10 mouse cellular contexts compared by ENCODE assay signal in genomic region chr9:56497181-56497864, GRCm38 (mm10).
DNase-seq lines count a peak whose midpoint lies in the region; ATAC-seq and TF ChIP-seq lines count a peak whose summit lies in the region.
"Had no signal": no experiment of that assay in that cellular context is flagged by ENCODE, and none has a peak within 500 bp of the region (broad histone marks: within the 10 kb centered on the region; RNA-seq: fewer than 3 reads in every experiment).

No protein-coding gene starts in this region.

- H3K9me3 ChIP-seq in forebrain, postnatal 0 days (ENCODE audit: low read length): no peaks in the 10 kb centered on the region
- no peaks in the 10 kb centered on the region for H3K9me3 ChIP-seq in forebrain, embryonic 12.5 days
- no peaks in the 10 kb centered on the region for H3K9me3 ChIP-seq in heart, embryonic 13.5 days
- no peaks in the 10 kb centered on the region for H3K9me3 ChIP-seq in lung, embryonic 16.5 days (ENCODE audit: control insufficient read depth, low read length)
- H3K9me3 ChIP-seq: G1E had no signal

- H3K9ac ChIP-seq in forebrain, postnatal 0 days: no peak overlapping the region
- H3K9ac ChIP-seq in forebrain, embryonic 12.5 days: no peak overlapping the region
- H3K9ac ChIP-seq in heart, embryonic 13.5 days: peak overlapping the region; percentile 69
- H3K9ac ChIP-seq in lung, embryonic 16.5 days (ENCODE audit: low read length): no peak overlapping the region

- 0 out of 2 replicates have a peak overlapping the region, but pooled peaks have one; percentile 16 for H3K27ac ChIP-seq in forebrain, postnatal 0 days (ENCODE audit: low read depth, low read length)
- no peak overlapping the region for H3K27ac ChIP-seq in forebrain, embryonic 12.5 days
- H3K27ac ChIP-seq in heart, embryonic 13.5 days (replicated peaks): peak overlapping the region; percentile 92
- peak overlapping the region; percentile 79 for H3K27ac ChIP-seq in lung, embryonic 16.5 days (ENCODE audit: low read length)
- H3K27ac ChIP-seq: macrophage had no signal

- H3K27me3 ChIP-seq in forebrain, postnatal 0 days (ENCODE audit: insufficient read depth, low read length): no peaks in the 10 kb centered on the region
- H3K27me3 ChIP-seq in forebrain, embryonic 12.5 days: no peaks in the 10 kb centered on the region
- H3K27me3 ChIP-seq in heart, embryonic 13.5 days (replicated peaks): no peaks in the 10 kb centered on the region
- no peaks in the 10 kb centered on the region for H3K27me3 ChIP-seq in lung, embryonic 16.5 days (ENCODE audit: control insufficient read depth, insufficient read depth, low read depth, low read length)

- no peak overlapping the region for H3K4me2 ChIP-seq in forebrain, postnatal 0 days (ENCODE audit: low read depth)
- H3K4me2 ChIP-seq in forebrain, embryonic 12.5 days: no peak overlapping the region
- H3K4me2 ChIP-seq in heart, embryonic 13.5 days: 0 out of 2 replicates have a peak overlapping the region, but pooled peaks have one; percentile 10
- H3K4me2 ChIP-seq in lung, embryonic 16.5 days (ENCODE audit: low read depth, low read length): no peak overlapping the region; the same call in 1 of the 2 replicates

- 54% methylated on average over 5 of the region's 5 CpGs for WGBS in forebrain, postnatal 0 days
- WGBS in forebrain, embryonic 12.5 days: 84% methylated on average over 5 of the region's 5 CpGs
- WGBS in heart, embryonic 13.5 days: 35% methylated on average over 5 of the region's 5 CpGs
- WGBS in lung, embryonic 16.5 days: 35% methylated on average over 5 of the region's 5 CpGs

- no peak for TF ChIP-seq CTCF in forebrain, postnatal 0 days (IDR thresholded peaks at IDR 0.05; ENCODE audit: low read depth)

- no peak for ATAC-seq in forebrain, postnatal 0 days
- no peak for ATAC-seq in forebrain, embryonic 12.5 days (ENCODE audit: low FRiP score)
- ATAC-seq in heart, embryonic 13.5 days (ENCODE audit: extremely low read depth, insufficient number of reproducible peaks, low FRiP score, low TSS enrichment): no peak
- ATAC-seq in lung, embryonic 16.5 days (ENCODE audit: low read depth): no peak
- no peak for ATAC-seq in megakaryocyte-erythroid progenitor cell, adult 5-6 weeks (replicated peaks; ENCODE audit: low FRiP score, low TSS enrichment, poor library complexity, severe bottlenecking)

- no peak for DNase-seq in forebrain, postnatal 0 days
- DNase-seq in NIH3T3 (ENCODE audit: low read depth): peak; percentile 69
- DNase-seq in layer of hippocampus, adult 18-20 months (ENCODE audit: low spot score in 2 of 2): no peak
- no peak for DNase-seq in liver

- H3K36me3 ChIP-seq in forebrain, postnatal 0 days (ENCODE audit: insufficient read depth): peaks cover 8% of the 10 kb centered on the region
- H3K36me3 ChIP-seq in forebrain, embryonic 12.5 days (replicated peaks): peaks cover 26% of the 10 kb centered on the region
- H3K36me3 ChIP-seq in heart, embryonic 13.5 days: peaks cover 32% of the 10 kb centered on the region
- H3K36me3 ChIP-seq in lung, embryonic 16.5 days (ENCODE audit: control insufficient read depth, insufficient read depth, low read length): peaks cover 13% of the 10 kb centered on the region

- peaks cover 19% of the 10 kb centered on the region for H3K4me1 ChIP-seq in forebrain, postnatal 0 days (ENCODE audit: insufficient read depth)
- peaks cover 22% of the 10 kb centered on the region for H3K4me1 ChIP-seq in forebrain, embryonic 12.5 days
- peaks cover 71% of the 10 kb centered on the region for H3K4me1 ChIP-seq in heart, embryonic 13.5 days
- peaks cover 58% of the 10 kb centered on the region for H3K4me1 ChIP-seq in lung, embryonic 16.5 days (replicated peaks; ENCODE audit: control insufficient read depth, insufficient read depth, low read length)

- H3K4me3 ChIP-seq in forebrain, postnatal 0 days (ENCODE audit: low read depth, low read length): no peak overlapping the region
- no peak overlapping the region for H3K4me3 ChIP-seq in forebrain, embryonic 12.5 days (replicated peaks)
- H3K4me3 ChIP-seq in heart, embryonic 13.5 days: no peak overlapping the region
- no peak overlapping the region for H3K4me3 ChIP-seq in lung, embryonic 16.5 days (ENCODE audit: low read length)
